Mouse (Mus musculus) bone marrow macrophage, adult 2 months (primary cell): ENCODE measurements around the gene Map4.

Source experiments
- CTCF ChIP-seq: IDR thresholded peaks from 2 replicates; pipeline ENCODE4 v1.5.1; 2012; ENCODE audit warnings: low read depth, mild to moderate bottlenecking, low read length, moderate library complexity
- POLR2A ChIP-seq: IDR thresholded peaks from 2 replicates; pipeline ENCODE4 v1.6.1; 2012; ENCODE audit warnings: mild to moderate bottlenecking, low read depth, low read length, borderline replicate concordance

GRCm38 (mm10) chr9:110116353-110116976 lies 185.2 kb downstream of the Map4 start:
- no peak for TF ChIP-seq POLR2A
- no peak for TF ChIP-seq CTCF
